Mouse (Mus musculus) thymus, adult 2 months (tissue): ENCODE data around the gene Pacrg.

ENCODE experiments used
- CTCF ChIP-seq: fragments of 200-500 bp; IDR thresholded peaks from 2 replicates; pipeline ENCODE4 v1.5.1; 2012; ENCODE audit warnings: mild to moderate bottlenecking, control low read depth, low read length, moderate library complexity, borderline replicate concordance; ENCODE audit not compliant: control insufficient read depth, poor library complexity, insufficient read depth; ENCODE audit errors: extremely low read depth
- POLR2A ChIP-seq: fragments of 200-500 bp; IDR thresholded peaks from 2 replicates; pipeline ENCODE4 v1.6.1; 2012; ENCODE audit warnings: mild to moderate bottlenecking, low read length, control low read depth, moderate library complexity; ENCODE audit not compliant: control insufficient read depth, poor library complexity, insufficient read depth; ENCODE audit errors: extremely low read depth

DNA sequence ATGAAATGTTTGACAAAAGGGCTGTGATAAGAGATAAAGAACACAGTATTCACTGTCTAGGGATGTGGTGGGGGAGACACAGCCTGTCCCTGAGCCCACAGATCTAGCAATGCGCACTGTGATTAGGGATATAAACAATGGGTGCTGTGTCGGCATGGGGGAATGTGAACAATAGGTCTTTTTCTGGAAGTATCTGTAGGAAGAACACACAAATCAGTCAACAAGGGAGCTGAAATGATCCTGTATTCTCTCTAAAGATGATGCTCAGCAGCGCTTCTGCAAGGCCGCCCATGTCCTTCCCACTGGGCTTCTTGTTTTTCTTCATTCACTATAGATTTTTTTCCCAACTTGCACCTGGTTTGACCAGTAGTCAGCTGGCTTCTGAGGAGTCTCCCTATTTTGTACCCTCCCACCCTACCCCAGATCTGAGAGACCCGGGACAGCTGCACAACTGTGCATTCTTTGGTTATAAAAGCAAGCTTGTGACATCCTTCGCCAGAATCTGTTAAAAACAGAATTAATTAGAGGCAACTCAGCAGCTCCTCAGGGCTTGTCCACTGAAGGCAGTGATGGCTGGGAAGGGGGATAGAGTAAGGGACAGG, 356.1 kb downstream of the Pacrg start:
- TF ChIP-seq CTCF, result no peak
- TF ChIP-seq POLR2A, result no peak
